Mouse (Mus musculus) embryonic facial prominence, embryonic 11.5 days (tissue): ENCODE data around the gene Taf3. TPM values are rescaled to one million over a fixed set of nuclear protein-coding genes. Genes with fewer than 3 reads are reported as not detected.

ENCODE experiments used
- ATAC-seq: fragments of 200-750 bp; cut with Nextera tagmentation; replicated peaks from 2 replicates; pipeline ENCODE4 v1.8.0; 2017; ENCODE audit warnings: low read depth; ENCODE audit not compliant: insufficient number of reproducible peaks, low FRiP score, low TSS enrichment
- DNase-seq: peaks from one replicate; pipeline ENCODE4 v3.0.0-alpha.2; 2015; ENCODE audit warnings: low spot score
- H3K27ac ChIP-seq: fragments of 300-500 bp; sonication (generic); replicated peaks from 2 replicates; pipeline ENCODE4 v1.5.1; 2014; ENCODE audit warnings: mild to moderate bottlenecking, low read depth, low read length, control low read depth
- H3K27me3 ChIP-seq: fragments of 300-500 bp; sonication (generic); 2 replicates; pipeline ENCODE4 v1.6.1; 2014; ENCODE audit warnings: mild to moderate bottlenecking, low read length, moderate library complexity, mixed read lengths; ENCODE audit not compliant: control insufficient read depth, insufficient read depth
- H3K36me3 ChIP-seq: fragments of 300-500 bp; sonication (generic); replicated peaks from 2 replicates; pipeline ENCODE4 v1.6.1; 2014; ENCODE audit warnings: low read depth, mild to moderate bottlenecking, low read length, moderate library complexity, mixed read lengths; ENCODE audit not compliant: control insufficient read depth, insufficient read depth
- H3K4me1 ChIP-seq: fragments of 300-500 bp; sonication (generic); 2 replicates; pipeline ENCODE4 v1.6.1; 2014; ENCODE audit warnings: low read length, mixed read lengths; ENCODE audit not compliant: control insufficient read depth, insufficient read depth
- H3K4me2 ChIP-seq: fragments of 300-500 bp; sonication (generic); 2 replicates; pipeline ENCODE4 v1.6.1; 2014; ENCODE audit warnings: low read depth, mild to moderate bottlenecking, control low read depth, low read length, moderate library complexity
- H3K4me3 ChIP-seq: fragments of 300-500 bp; sonication (generic); 2 replicates; pipeline ENCODE4 v1.5.1; 2014; ENCODE audit warnings: low read depth, low read length, control low read depth
- H3K9ac ChIP-seq: fragments of 300-500 bp; sonication (generic); replicated peaks from 2 replicates; pipeline ENCODE4 v1.6.1; 2014; ENCODE audit warnings: mild to moderate bottlenecking, control low read depth, low read length
- H3K9me3 ChIP-seq: fragments of 300-500 bp; sonication (generic); replicated peaks from 2 replicates; pipeline ENCODE4 v1.6.1; 2016; ENCODE audit warnings: mild to moderate bottlenecking, low read length, inconsistent platforms, mixed read lengths; ENCODE audit not compliant: control insufficient read depth
- WGBS: fragments of 180-500 bp; shearing (Covaris S2); extraction: QIAGEN DNeasy Blood & Tissue Kit; methylation state at CpG from one replicate; pipeline ENCODE4 v1.1.7; 2014; 5-methylcytosine and 5-hydroxymethylcytosine counted together
- polyA plus RNA-seq: library from polyadenylated mRNA; unstranded; fragments of >200 nt; fragmentation: Nextera tagmentation; extraction: Ambion mirVana; gene quantifications from 2 replicates; pipeline ENCODE4 v1.2.1, GENCODE M21; 2014

Gene Taf3
- polyA plus RNA-seq, 1 experiment from 2014 or later: 16.4 TPM

DNA sequence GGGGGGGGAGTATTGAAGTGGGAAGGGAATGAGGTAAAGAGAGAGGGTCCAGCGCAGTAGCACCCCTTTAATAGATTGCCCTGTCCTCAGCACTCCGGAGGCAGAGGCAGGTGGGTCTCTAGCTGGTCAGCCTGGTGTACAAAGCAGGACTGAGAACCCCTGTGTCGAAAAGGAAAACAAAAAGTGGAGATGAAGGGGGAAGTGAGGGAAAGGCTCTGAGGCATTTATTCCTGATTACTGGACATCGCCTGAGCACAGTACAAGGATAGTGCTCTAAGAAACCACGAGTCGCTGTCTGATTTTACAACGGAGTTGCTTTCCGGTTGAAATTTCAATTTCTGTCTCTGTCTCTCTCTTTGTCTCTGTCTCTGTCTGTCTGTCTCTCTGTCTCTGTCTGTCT, 158.1 kb downstream of the Taf3 start:
- H3K9ac ChIP-seq: no peak overlapping the region
- DNase-seq: no peak
- no peak overlapping the region for H3K4me3 ChIP-seq
- WGBS: 6% methylated on average over 8 of the region's 8 CpGs
- peaks cover 67% of the 10 kb centered on the region for H3K27me3 ChIP-seq
- no peak overlapping the region for H3K4me2 ChIP-seq
- no peaks in the 10 kb centered on the region for H3K9me3 ChIP-seq
- no peak overlapping the region for H3K27ac ChIP-seq
- H3K36me3 ChIP-seq: no peaks in the 10 kb centered on the region
- no peak for ATAC-seq
- no peaks in the 10 kb centered on the region for H3K4me1 ChIP-seq

DNA sequence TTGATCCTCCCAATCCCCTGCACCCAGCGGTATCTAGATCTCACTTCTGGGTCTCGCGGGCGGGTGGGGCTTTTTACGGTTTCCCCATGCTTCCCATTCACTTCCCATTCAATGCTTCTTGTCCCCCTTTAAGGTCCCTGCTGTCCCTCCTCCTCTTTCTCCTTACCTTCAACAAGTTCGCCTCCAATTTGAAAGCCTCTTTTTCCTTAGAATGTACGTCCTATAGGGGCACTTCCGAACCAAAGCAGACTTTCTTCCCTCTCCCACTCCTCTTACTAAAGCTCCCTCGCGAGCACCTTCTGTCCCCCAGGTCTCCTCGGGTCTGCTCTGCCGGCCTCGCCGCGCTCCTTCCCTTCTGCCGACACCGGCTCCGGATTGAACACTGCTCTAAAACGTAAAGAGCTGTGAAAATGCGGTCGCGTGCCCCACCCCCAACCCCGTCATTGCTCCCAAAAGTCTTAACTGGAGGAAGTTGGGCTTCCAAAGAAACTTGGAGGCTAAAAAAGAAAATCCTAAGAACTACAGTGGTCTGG, 158.7 kb downstream of the Taf3 start, which contains the start of gene Gata3:
Gata3 (minus strand) TSS at position 384 of the 533 bp plus-strand sequence.
- WGBS: 1% methylated on average over 23 of the region's 23 CpGs
- H3K4me3 ChIP-seq: peak within 1 kb of the TSS; percentile 7; the same call in 1 of the 2 replicates
- no peak within 1 kb of the TSS for H3K9ac ChIP-seq
- H3K36me3 ChIP-seq: no peaks in the 10 kb centered on the region
- peak within 1 kb of the TSS; percentile 30 for H3K4me2 ChIP-seq
- no peak for ATAC-seq
- no peak within 1 kb of the TSS for H3K27ac ChIP-seq
- H3K27me3 ChIP-seq: peaks cover 66% of the 10 kb centered on the region
- peak; percentile 30 for DNase-seq
- no peaks in the 10 kb centered on the region for H3K9me3 ChIP-seq
- H3K4me1 ChIP-seq: no peaks in the 10 kb centered on the region

DNA sequence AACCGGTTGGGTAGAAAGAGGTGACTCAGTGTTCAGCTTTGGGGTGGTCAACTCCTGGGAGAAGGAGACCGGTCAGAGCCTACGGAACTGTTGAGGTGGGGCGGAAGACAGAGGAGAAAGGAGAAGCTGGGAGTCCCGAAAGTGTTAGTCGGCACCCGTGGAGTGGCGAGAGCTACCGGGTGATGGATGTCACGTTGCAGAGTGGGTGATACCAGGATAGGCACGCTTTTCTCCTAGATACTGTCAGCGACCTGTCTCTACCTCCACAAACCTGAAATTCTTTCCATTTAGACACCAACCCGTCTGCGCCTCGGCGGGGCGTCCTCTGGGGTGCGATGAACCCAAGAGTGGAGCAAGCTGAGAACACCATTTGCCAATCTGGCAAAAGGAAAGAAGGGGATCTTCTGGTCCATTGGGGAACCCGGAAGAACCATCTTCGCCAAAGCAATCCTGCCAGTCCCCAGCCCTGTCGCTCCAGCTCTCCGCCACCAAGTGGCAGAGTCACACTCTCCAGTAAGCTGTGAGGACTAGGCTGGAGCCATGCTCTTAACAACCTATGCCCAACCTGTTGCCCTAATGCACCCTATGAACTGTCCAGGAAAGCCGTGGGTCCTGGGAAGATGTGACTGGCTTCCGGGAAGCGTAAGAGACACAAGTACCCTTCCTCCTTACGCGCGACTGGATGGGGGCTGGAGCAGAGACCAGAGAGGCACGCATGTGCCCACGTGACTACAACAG, 159.3 kb downstream of the Taf3 start, which contains the start of gene 9230102O04Rik:
9230102O04Rik (minus strand) TSS at position 628 of the 738 bp plus-strand sequence.
- H3K4me3 ChIP-seq: peak within 1 kb of the TSS; percentile 7; the same call in 1 of the 2 replicates
- H3K36me3 ChIP-seq: no peaks in the 10 kb centered on the region
- H3K4me2 ChIP-seq: peak within 1 kb of the TSS; percentile 30
- no peaks in the 10 kb centered on the region for H3K9me3 ChIP-seq
- H3K4me1 ChIP-seq: no peaks in the 10 kb centered on the region
- under 1% methylated on average over 30 of the region's 30 CpGs for WGBS
- DNase-seq (peak; percentile 60), ATAC-seq (0 out of 2 replicates have a peak, but pooled peaks have one; percentile 64)
- H3K9ac ChIP-seq: no peak within 1 kb of the TSS
- H3K27me3 ChIP-seq: peaks cover 63% of the 10 kb centered on the region
- H3K27ac ChIP-seq: no peak within 1 kb of the TSS

DNA sequence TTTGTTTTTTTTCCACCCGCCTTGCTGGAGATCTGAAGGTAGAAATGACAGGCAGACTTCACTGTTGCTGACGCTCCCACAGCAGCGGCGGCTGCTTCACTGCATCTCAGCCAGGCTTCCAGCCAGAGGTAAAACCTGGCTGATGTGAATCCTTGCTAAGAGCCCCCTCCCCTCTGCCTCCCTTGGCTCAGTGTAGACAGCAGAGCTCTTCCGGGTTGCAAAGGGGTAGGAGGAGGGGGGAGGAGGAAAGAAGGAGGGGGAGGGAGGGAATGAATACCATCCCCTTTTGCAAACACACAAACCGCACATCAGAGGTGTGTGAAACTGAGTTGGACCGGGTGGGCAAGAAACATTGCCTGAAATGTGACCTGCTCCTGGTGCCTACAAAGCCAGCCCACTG, 160.8 kb downstream of the Taf3 start:
- ATAC-seq: no peak
- DNase-seq: peak; percentile 45
- Histone ChIP-seq H3K9me3 (no peaks in the 10 kb centered on the region), H3K27ac (no peak overlapping the region), H3K36me3 (no peaks in the 10 kb centered on the region), H3K4me3 (no peak overlapping the region), H3K9ac (no peak overlapping the region), H3K4me1 (peaks cover 4% of the 10 kb centered on the region), H3K27me3 (peaks cover 59% of the 10 kb centered on the region), H3K4me2 (0 out of 2 replicates have a peak overlapping the region, but pooled peaks have one; percentile 1)
- under 1% methylated on average over 7 of the region's 7 CpGs for WGBS

DNA sequence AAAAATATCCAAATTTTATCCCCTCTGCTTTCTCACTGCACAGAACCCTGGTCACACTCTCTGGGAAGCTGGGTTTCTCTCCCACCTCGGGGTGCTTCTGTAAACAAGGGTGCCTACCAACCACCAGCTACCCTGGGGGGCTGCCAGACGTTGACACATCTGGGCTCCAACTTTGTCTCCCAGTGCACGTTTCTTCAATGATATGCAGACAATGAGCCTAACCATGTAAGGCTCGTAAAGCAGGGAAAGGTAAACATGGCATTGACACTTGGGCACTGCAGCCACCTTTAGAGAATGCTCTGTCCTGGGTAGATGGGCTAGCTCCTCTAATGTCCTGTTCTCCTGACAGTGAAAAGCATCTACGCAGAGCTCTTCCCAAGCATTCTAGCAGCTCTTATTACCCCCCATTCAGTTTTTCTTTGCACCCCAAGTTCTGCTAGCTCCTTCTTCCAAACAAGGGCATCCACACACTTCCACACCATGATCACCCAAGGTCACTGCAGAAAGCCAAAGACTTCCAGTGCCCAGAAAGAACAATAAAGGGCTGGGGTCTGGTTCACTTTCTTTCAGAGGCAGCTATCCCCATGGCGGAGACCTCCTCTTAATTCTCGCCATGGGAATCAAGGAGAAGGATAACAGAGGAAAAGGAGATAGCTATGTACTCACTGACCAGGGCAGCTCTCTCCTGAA, 161.3 kb downstream of the Taf3 start:
- ATAC-seq: no peak
- WGBS: 4% methylated on average over 7 of the region's 7 CpGs
- no peak overlapping the region for H3K4me2 ChIP-seq
- H3K9ac ChIP-seq: no peak overlapping the region
- no peak for DNase-seq
- H3K36me3 ChIP-seq: no peaks in the 10 kb centered on the region
- H3K9me3 ChIP-seq: no peaks in the 10 kb centered on the region
- H3K4me1 ChIP-seq: peaks cover 4% of the 10 kb centered on the region
- H3K27me3 ChIP-seq: peaks cover 59% of the 10 kb centered on the region
- H3K27ac ChIP-seq: no peak overlapping the region
- no peak overlapping the region for H3K4me3 ChIP-seq

DNA sequence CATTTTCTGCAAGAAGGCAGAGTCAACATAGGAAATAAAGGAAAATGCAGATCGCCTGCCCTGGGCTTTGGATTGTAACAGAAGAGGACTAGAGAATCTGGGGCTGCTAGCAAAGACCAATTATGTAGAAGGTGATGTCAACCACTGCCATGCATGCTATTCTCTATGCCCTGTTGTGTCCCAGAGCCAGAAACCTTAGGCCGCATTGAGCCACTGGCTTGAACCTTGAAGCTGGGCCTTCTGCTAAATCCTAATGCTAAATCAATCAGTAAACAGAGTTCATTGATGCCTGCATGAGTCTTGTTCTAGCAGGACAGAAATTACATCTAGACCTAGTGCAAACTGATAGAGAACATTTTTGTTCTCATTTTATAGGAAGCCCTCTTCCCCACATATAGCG, 162.4 kb downstream of the Taf3 start:
- Histone ChIP-seq H3K9me3 (no peaks in the 10 kb centered on the region), H3K27me3 (peaks cover 54% of the 10 kb centered on the region), H3K4me2 (no peak overlapping the region), H3K9ac (no peak overlapping the region), H3K4me3 (no peak overlapping the region), H3K36me3 (no peaks in the 10 kb centered on the region), H3K27ac (no peak overlapping the region), H3K4me1 (peaks cover 8% of the 10 kb centered on the region)
- 10% methylated on average over 3 of the region's 3 CpGs for WGBS
- ATAC-seq: no peak
- no peak for DNase-seq

DNA sequence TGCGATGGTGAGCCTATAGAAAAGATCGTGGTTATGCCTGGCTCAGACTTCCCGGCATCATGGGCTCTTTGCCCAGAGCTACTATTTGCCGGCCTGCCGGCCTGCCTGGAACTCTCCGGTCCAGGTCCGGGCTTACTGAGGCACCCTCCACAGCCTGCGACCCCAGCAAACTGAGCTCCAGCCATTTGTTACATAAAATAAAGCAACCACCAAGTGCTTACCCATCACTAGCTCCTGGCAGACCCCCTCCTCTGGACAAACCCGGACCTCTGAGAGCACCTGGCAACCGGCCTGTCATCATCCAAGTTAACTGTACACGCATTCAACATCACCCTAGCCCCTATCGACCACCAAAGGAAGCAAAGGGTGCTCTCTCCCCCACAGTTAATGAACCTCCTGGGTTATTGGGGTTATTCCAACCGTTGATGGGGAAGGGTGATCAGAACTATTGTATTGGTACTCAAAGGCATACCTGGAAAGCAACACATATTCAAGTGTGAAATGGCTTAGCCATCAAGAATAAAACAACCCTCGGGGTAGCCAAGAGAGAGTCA, 163.1 kb downstream of the Taf3 start:
- Histone ChIP-seq H3K4me1 (peaks cover 8% of the 10 kb centered on the region), H3K9me3 (no peaks in the 10 kb centered on the region), H3K4me2 (no peak overlapping the region), H3K36me3 (no peaks in the 10 kb centered on the region), H3K9ac (no peak overlapping the region), H3K27me3 (peaks cover 47% of the 10 kb centered on the region), H3K27ac (no peak overlapping the region), H3K4me3 (no peak overlapping the region)
- no peak for ATAC-seq
- 4% methylated on average over 14 of the region's 14 CpGs for WGBS
- no peak for DNase-seq
